Mouse (Mus musculus) adrenal gland, postnatal 4 days (tissue): ENCODE measurements around the gene Plb1. TPM values are rescaled to one million over a fixed set of nuclear protein-coding genes. Genes with fewer than 3 reads are reported as not detected.

Experiments used
- total RNA-seq, 2 experiments: library from RNA; stranded (reverse); gene quantifications; 2 replicates each; pipeline ENCODE4 v1.2.3; 2021

Plb1 gene
- total RNA-seq, 2 experiments from 2014 or later, result 0.11 to 0.96 TPM

Other genes with a start within 250 kb of the Plb1 start
- 100 to 1,000 TPM; 248 to 278 TPM for gene Fosl2, start 96.9 kb upstream of the Plb1 start, total RNA-seq
- gene Ppp1cb, start 226.1 kb downstream of the Plb1 start, total RNA-seq, result 100 to 1,000 TPM; 309 to 334 TPM